ENCODE assay signal across 8 mouse cellular contexts in genomic region chrX:98919423-98919822, GRCm38 (mm10). TPM values are rescaled to one million over a fixed set of nuclear protein-coding genes. Genes with fewer than 3 reads are reported as not detected.
DNase-seq lines count a peak whose midpoint lies in the region; TF ChIP-seq lines count a peak whose summit lies in the region.
"Had no signal": no experiment of that assay in that cellular context is flagged by ENCODE, and none has a peak within 500 bp of the region (broad histone marks: within the 10 kb centered on the region; RNA-seq: fewer than 3 reads in every experiment).

No protein-coding gene starts in this region.

- H3K4me1 ChIP-seq in E14TG2a.4 (replicated peaks; ENCODE audit: low read depth, low read length): peaks cover 6% of the 10 kb centered on the region; the same call in 1 of the 2 replicates

- DNase-seq in layer of hippocampus, adult 2 months (ENCODE audit: low spot score in 2 of 2): peak in 1 of 2 experiments; percentile 20
- no peak for DNase-seq in layer of hippocampus, postnatal 36 days
- DNase-seq in ZHBTc4 (ENCODE audit: low read depth, low spot score): peak; percentile 48
- peak; percentile 44 to 57 for DNase-seq in heart, postnatal 10 days
- peak; percentile 40 for DNase-seq in mesoderm, embryonic 11.5 days (ENCODE audit: low read depth, low spot score)
- no peak for DNase-seq in gastrocnemius, postnatal 25 days

- no peaks in the 10 kb centered on the region for H3K27me3 ChIP-seq in E14TG2a.4 (ENCODE audit: insufficient read depth, low read length)

- peak; percentile 84 for TF ChIP-seq CTCF in layer of hippocampus, adult 2 months (conservative IDR thresholded peaks at IDR 0.05)
- TF ChIP-seq CTCF in E14TG2a.4 (conservative IDR thresholded peaks at IDR 0.05; ENCODE audit: low read length): peak; percentile 36

- intact Hi-C loops in heart, postnatal 10 days (cut with DNase I): loop anchor here (1.0 to 2.0 kb wide), 2 partner anchors 19 to 218 kb away; no protein-coding TSS in a partner anchor

- no peak overlapping the region for H3K4me3 ChIP-seq in layer of hippocampus, adult 2 months
- H3K4me3 ChIP-seq in E14TG2a.4 (replicated peaks; ENCODE audit: low read length): no peak overlapping the region

- H3K36me3 ChIP-seq in E14TG2a.4 (ENCODE audit: insufficient read depth, low read length): no peaks in the 10 kb centered on the region

- H3K27ac ChIP-seq in layer of hippocampus, adult 2 months: no peak overlapping the region
- H3K27ac ChIP-seq: macrophage had no signal

- H3K9me3 ChIP-seq in E14TG2a.4 (ENCODE audit: low read length): no peaks in the 10 kb centered on the region

RNA-seq across cellular contexts. Expression of gene Yipf6, which starts 16.7 kb away (rescaled TPM):
- total RNA-seq in layer of hippocampus, adult 2 months (2021): 10 to 100 TPM; 36.8 to 40.5 TPM
- total RNA-seq in layer of hippocampus, postnatal 36 days (2021): 10 to 100 TPM; 36.9 to 43.0 TPM
- 10 to 100 TPM; 26.0 to 26.4 TPM for total RNA-seq in heart, postnatal 10 days (2021)
- 10 to 100 TPM in 1 of 2 experiments, 1 to 10 TPM in 1; 10.0 to 11.2 TPM for total RNA-seq in gastrocnemius, postnatal 25 days (2021)

RNA-seq across cellular contexts. Expression of gene Ophn1, which starts 28.6 kb away (rescaled TPM):
- 10 to 100 TPM; 39.6 to 41.3 TPM for total RNA-seq in layer of hippocampus, adult 2 months (2021)
- 10 to 100 TPM; 34.5 to 40.4 TPM for total RNA-seq in layer of hippocampus, postnatal 36 days (2021)
- total RNA-seq in heart, postnatal 10 days (2021): 10 to 100 TPM; 10.9 to 12.2 TPM
- 1 to 10 TPM; 3.7 to 4.1 TPM for total RNA-seq in gastrocnemius, postnatal 25 days (2021)

Comparison
In these comparisons a context has a peak if more than half of its experiments do, and no peak if none do; other contexts are left out.
1. DNase-seq: peak in ZHBTc4 (single experiment), heart, postnatal 10 days (2 of 2) and mesoderm, embryonic 11.5 days (single experiment); none in layer of hippocampus, postnatal 36 days (0 of 2) and gastrocnemius, postnatal 25 days (single experiment).